Mouse (Mus musculus): ENCODE data around the gene Cd81. TPM values are rescaled to one million over a fixed set of nuclear protein-coding genes. Genes with fewer than 3 reads are reported as not detected.

Gene Cd81
- polyA plus RNA-seq, 2 experiments, result 48.0 to 120 TPM

DNA sequence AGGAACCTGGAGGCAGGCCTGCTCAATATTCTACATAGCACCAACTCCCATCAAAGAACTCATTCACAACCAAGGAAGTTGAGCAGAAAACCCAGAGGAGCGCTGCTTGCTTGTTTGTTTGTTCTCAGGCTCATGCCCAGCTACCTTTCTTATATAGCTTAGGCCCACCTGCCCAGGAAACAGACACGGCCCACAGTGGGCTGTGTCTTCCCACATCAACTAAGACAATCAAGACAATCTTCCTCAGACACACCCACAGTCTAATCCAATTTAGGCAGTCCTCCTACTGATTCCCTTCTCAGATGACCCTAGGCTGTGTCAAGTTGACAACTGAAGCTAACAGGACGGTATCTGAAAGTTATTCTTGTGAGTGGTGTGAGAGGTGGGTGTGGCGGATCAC is 53.5 kb downstream of the Cd81 start, which contains the start of gene Kcnq1:
TSS of gene Kcnq1 (plus strand) at position 301 of the 400 bp plus-strand sequence.
- peak within 1 kb of the TSS in 1 of 2 experiments; percentile 27; a peak in 2 of 4 replicates for H3K4me3 ChIP-seq (ENCODE audit: insufficient read depth in 1 of 2, low read depth in 2 of 2, low read length in 2 of 2)
- WGBS (ENCODE audit: insufficient replicate concordance), result 40% methylated on average over 4 of the region's 4 CpGs
- H3K9ac ChIP-seq (replicated peaks), result no peak within 1 kb of the TSS
- no peak for TF ChIP-seq EP300 (IDR thresholded peaks at IDR 0.05; ENCODE audit: low read depth)
- no peak for TF ChIP-seq CTCF (IDR thresholded peaks at IDR 0.05; ENCODE audit: low read depth)
- peak within 1 kb of the TSS; percentile 44 for H3K4me2 ChIP-seq (ENCODE audit: low read depth)
- DNase-seq (ENCODE audit: low read depth in 3 of 3, low spot score in 3 of 3) (no peak), ATAC-seq (ENCODE audit: insufficient read depth) (no peak)
- no peaks in the 10 kb centered on the region for H3K4me1 ChIP-seq (replicated peaks; ENCODE audit: control insufficient read depth in 2 of 2, insufficient read depth in 2 of 2, low read length in 1 of 2)
- H3K36me3 ChIP-seq (replicated peaks; ENCODE audit: control insufficient read depth, insufficient read depth, low read depth), result no peaks in the 10 kb centered on the region
- no peak within 1 kb of the TSS for H3K27ac ChIP-seq
- H3K27me3 ChIP-seq (ENCODE audit: control insufficient read depth, insufficient read depth, low read length), result peaks cover 27% of the 10 kb centered on the region
- no peaks in the 10 kb centered on the region for H3K9me3 ChIP-seq (ENCODE audit: control insufficient read depth, low read length)

DNA sequence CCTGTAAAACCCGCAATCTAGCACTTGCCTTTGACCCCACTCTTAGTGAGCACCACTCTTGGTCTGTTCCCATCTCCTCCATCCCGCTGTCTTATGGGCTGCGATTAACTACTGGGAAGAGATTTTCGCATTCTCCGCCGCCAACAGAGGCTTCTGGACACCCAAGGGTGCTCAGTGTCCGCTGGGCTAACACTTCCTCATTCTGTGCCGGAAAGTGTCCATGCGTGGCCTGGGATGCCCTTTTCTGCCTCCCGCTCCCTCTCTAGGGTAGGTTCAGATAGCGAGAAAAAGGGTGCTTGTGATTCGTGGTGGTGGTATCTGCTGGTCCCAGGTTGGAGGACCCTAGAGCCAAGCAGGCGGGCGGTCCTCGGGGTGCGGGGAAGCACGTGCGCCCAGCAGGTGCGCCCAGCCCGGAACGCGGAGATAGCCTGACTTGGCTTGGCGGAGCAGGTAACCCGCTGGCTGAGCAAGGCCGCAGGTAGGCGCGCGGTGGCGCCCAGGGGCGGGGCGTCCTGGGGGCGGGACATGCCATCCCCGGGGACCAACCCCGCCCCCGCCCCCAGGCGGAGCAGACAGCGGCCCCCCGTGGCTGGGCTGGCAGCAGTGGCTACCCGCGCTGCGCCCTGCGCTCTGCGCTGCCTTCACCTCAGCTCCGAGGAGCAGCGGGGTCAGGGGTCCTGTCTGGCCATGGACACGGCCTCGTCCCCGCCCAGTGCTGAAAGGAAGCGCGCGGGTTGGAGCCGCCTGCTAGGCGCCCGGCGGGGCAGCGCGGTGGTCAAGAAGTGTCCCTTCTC is 54.3 kb downstream of the Cd81 start:
- ATAC-seq (ENCODE audit: insufficient read depth), result no peak
- 5% methylated on average over 49 of the region's 57 CpGs for WGBS (ENCODE audit: insufficient replicate concordance)
- no peaks in the 10 kb centered on the region for H3K36me3 ChIP-seq (replicated peaks; ENCODE audit: control insufficient read depth, insufficient read depth, low read depth)
- H3K4me3 ChIP-seq (ENCODE audit: insufficient read depth in 1 of 2, low read depth in 2 of 2, low read length in 2 of 2), result peak overlapping the region in 1 of 2 experiments; percentile 27; a peak in 2 of 4 replicates
- peak overlapping the region; percentile 44 for H3K4me2 ChIP-seq (ENCODE audit: low read depth)
- H3K9me3 ChIP-seq (ENCODE audit: control insufficient read depth, low read length), result no peaks in the 10 kb centered on the region
- no peak for DNase-seq (ENCODE audit: low read depth in 3 of 3, low spot score in 3 of 3)
- TF ChIP-seq CTCF (IDR thresholded peaks at IDR 0.05; ENCODE audit: low read depth), result no peak
- no peak for TF ChIP-seq EP300 (IDR thresholded peaks at IDR 0.05; ENCODE audit: low read depth)
- H3K27me3 ChIP-seq (ENCODE audit: control insufficient read depth, insufficient read depth, low read length), result peaks cover 27% of the 10 kb centered on the region
- no peaks in the 10 kb centered on the region for H3K4me1 ChIP-seq (replicated peaks; ENCODE audit: control insufficient read depth in 2 of 2, insufficient read depth in 2 of 2, low read length in 1 of 2)
- H3K9ac ChIP-seq (replicated peaks), result no peak overlapping the region
- H3K27ac ChIP-seq, result no peak overlapping the region

DNA sequence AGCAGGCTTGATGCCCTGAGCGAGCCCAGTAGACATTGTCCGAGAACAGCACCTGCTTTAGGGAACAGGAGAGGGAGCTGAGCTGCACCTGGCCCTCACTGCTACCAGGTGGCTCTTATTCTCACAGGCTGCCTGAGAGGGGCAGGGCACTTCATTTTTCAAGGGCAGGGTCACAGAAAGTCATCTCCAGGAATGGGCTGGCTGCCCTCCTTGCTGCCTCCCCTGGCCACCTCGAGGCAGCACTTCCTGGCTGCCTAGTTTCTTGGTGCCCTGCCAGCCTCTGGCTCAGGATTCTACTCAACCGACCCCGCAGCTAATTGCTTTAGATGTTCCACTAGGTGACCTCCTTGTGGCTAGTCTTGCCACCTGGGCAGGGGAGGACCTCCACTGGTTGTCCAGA is 55.7 kb downstream of the Cd81 start:
- Histone ChIP-seq H3K9me3 (ENCODE audit: control insufficient read depth, low read length) (no peaks in the 10 kb centered on the region), H3K27ac (no peak overlapping the region), H3K4me2 (ENCODE audit: low read depth) (no peak overlapping the region), H3K4me3 (ENCODE audit: insufficient read depth in 1 of 2, low read depth in 2 of 2, low read length in 2 of 2) (no peak overlapping the region), H3K36me3 (replicated peaks; ENCODE audit: control insufficient read depth, insufficient read depth, low read depth) (no peaks in the 10 kb centered on the region), H3K27me3 (ENCODE audit: control insufficient read depth, insufficient read depth, low read length) (peaks cover 27% of the 10 kb centered on the region), H3K4me1 (replicated peaks; ENCODE audit: control insufficient read depth in 2 of 2, insufficient read depth in 2 of 2, low read length in 1 of 2) (no peaks in the 10 kb centered on the region), H3K9ac (replicated peaks) (no peak overlapping the region)
- DNase-seq (ENCODE audit: low read depth in 3 of 3, low spot score in 3 of 3) (no peak), ATAC-seq (ENCODE audit: insufficient read depth) (no peak)
- WGBS (ENCODE audit: insufficient replicate concordance), result 37% methylated on average over 5 of the region's 5 CpGs
- no peak for TF ChIP-seq CTCF (IDR thresholded peaks at IDR 0.05; ENCODE audit: low read depth)
- TF ChIP-seq EP300 (IDR thresholded peaks at IDR 0.05; ENCODE audit: low read depth), result no peak

DNA sequence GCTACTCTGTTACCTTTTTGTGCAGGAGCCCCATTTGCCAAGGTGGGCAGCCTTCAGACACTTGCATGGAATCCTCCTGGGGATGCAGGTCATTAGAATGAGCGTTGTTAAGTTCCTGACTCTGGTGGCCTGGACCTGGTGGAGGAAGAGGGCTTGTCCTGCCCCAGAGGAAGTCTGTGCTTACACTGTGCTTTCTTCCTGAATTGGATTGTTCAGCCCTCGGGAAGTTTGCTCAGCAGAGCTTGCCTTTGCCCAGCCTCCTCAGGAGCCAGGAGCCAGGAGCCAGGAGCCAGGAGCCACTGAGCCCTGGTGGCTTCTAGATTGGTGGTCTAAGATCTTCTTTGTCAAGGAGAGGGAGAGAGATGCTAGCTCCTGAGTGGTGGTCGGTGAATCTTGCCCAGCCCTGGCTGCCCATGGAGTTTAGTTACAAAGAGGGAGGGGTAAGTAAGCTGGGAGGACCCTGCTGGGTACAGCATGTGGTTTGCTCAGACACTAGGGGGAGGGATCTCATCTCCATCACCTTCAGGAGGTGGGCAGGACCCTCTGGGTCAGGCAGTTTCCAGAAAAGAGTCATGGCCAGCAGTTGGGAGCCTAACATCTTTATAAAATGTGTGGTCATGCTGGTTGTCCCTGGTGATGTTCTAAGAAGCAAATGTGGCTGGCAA is 56.6 kb downstream of the Cd81 start:
- Histone ChIP-seq H3K4me3 (ENCODE audit: insufficient read depth in 1 of 2, low read depth in 2 of 2, low read length in 2 of 2) (no peak overlapping the region), H3K4me1 (replicated peaks; ENCODE audit: control insufficient read depth in 2 of 2, insufficient read depth in 2 of 2, low read length in 1 of 2) (no peaks in the 10 kb centered on the region), H3K4me2 (ENCODE audit: low read depth) (no peak overlapping the region), H3K9ac (replicated peaks) (no peak overlapping the region), H3K36me3 (replicated peaks; ENCODE audit: control insufficient read depth, insufficient read depth, low read depth) (no peaks in the 10 kb centered on the region), H3K27ac (no peak overlapping the region), H3K27me3 (ENCODE audit: control insufficient read depth, insufficient read depth, low read length) (peaks cover 27% of the 10 kb centered on the region), H3K9me3 (ENCODE audit: control insufficient read depth, low read length) (no peaks in the 10 kb centered on the region)
- DNase-seq (ENCODE audit: low read depth in 3 of 3, low spot score in 3 of 3) (no peak), ATAC-seq (ENCODE audit: insufficient read depth) (no peak)
- TF ChIP-seq EP300 (IDR thresholded peaks at IDR 0.05; ENCODE audit: low read depth) (no peak), CTCF (IDR thresholded peaks at IDR 0.05; ENCODE audit: low read depth) (no peak)
- WGBS (ENCODE audit: insufficient replicate concordance), result 5% methylated on average over 3 of the region's 3 CpGs

DNA sequence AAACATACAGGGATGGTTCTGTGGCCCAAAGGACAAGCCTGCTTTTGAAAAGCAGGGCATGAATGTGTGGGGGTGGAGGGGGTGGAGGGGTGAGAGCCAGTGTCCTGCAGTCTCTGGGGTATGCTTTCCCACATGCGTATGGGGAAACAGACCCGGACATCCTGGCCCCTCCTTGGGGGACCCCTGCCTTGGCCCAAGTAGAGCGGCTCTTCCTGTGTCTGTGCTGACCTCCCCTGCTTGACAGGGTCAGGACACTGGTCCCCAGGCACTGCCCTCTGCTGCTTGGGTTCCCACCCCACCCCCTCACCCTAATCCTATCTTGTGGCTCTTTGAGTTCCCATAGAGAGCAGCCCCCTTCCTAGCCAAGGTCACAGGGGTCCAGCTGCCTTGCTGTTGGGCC is 57.2 kb downstream of the Cd81 start:
- 56% methylated on average over 3 of the region's 3 CpGs for WGBS (ENCODE audit: insufficient replicate concordance)
- Histone ChIP-seq H3K36me3 (replicated peaks; ENCODE audit: control insufficient read depth, insufficient read depth, low read depth) (no peaks in the 10 kb centered on the region), H3K27me3 (ENCODE audit: control insufficient read depth, insufficient read depth, low read length) (peaks cover 27% of the 10 kb centered on the region), H3K9me3 (ENCODE audit: control insufficient read depth, low read length) (no peaks in the 10 kb centered on the region), H3K4me1 (replicated peaks; ENCODE audit: control insufficient read depth in 2 of 2, insufficient read depth in 2 of 2, low read length in 1 of 2) (no peaks in the 10 kb centered on the region), H3K27ac (no peak overlapping the region), H3K4me2 (ENCODE audit: low read depth) (no peak overlapping the region), H3K9ac (replicated peaks) (no peak overlapping the region), H3K4me3 (ENCODE audit: insufficient read depth in 1 of 2, low read depth in 2 of 2, low read length in 2 of 2) (no peak overlapping the region)
- ATAC-seq (ENCODE audit: insufficient read depth), result no peak
- no peak for DNase-seq (ENCODE audit: low read depth in 3 of 3, low spot score in 3 of 3)
- TF ChIP-seq EP300 (IDR thresholded peaks at IDR 0.05; ENCODE audit: low read depth), result no peak
- no peak for TF ChIP-seq CTCF (IDR thresholded peaks at IDR 0.05; ENCODE audit: low read depth)
